Mouse (Mus musculus) heart, adult 2 months (tissue): Measurements from ENCODE around the gene Abcc5.
A peak's percentile ranks its signal among the peaks of the same experiment; 100 is the strongest.

Experiments used
- CTCF ChIP-seq: fragments of 200-600 bp; IDR thresholded peaks from 2 replicates; pipeline ENCODE4 v1.8.1; 2022; ENCODE audit warnings: antibody characterized with exemption, mild to moderate bottlenecking, moderate library complexity
- EP300 ChIP-seq: fragments of 200-500 bp; IDR thresholded peaks from 2 replicates; pipeline ENCODE4 v1.6.1; 2011; ENCODE audit warnings: low read depth, low read length, control low read depth; ENCODE audit not compliant: insufficient read depth
- POLR2A ChIP-seq: fragments of 200-500 bp; IDR thresholded peaks from 2 replicates; pipeline ENCODE4 v1.6.1; 2011; ENCODE audit warnings: mild to moderate bottlenecking, low read depth, low read length, control low read depth; ENCODE audit not compliant: insufficient read depth

DNA sequence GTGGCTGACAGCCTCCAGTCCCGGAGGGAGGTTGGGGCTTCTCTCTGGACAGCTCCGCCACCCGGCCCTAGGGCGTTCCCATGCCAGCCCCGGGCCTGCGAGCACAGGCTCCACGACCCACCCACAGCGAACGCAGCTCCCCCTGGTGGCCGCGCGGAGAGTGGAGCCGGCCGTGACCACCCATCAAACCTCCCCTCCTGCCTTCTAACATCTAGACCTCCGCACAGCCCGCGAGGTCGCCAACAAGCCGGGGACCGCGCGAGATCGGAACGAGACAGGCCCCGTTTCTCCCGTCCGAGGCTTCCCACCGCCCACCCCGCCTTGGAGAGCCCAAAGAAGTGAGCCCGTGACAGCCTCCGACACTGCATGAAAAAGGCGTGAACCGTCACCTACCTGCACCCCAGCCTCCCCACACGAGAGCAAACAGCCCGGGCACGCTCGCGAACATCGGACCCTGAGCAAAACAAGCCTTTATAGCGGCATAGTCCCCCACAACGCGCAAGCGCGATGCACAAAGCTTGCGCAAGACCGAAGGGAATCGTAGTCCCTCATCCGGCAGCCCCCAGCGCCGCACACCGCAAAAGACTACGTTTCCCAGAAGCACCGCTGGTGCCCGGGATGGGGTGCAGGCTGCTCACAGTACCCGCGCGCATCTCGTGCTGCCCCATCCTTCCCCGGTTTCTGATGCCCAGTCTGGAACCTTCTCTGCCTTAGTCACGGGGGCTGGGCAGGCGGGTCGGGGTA lies at the start of gene Abcc5:
- TF ChIP-seq CTCF, result 0 out of 2 replicates have a peak, but pooled peaks have one; percentile 99
- no peak for TF ChIP-seq EP300
- peak; percentile 77 for TF ChIP-seq POLR2A
